Mouse (Mus musculus) midbrain, embryonic 11.5 days (tissue): ENCODE measurements around the gene Btbd8. TPM values are rescaled to one million over a fixed set of nuclear protein-coding genes. Genes with fewer than 3 reads are reported as not detected.
A peak's percentile ranks its signal among the peaks of the same experiment; 100 is the strongest.

Experiments used
- ATAC-seq: fragments of 200-750 bp; cut with Nextera tagmentation; 2 replicates; pipeline ENCODE4 v1.8.0; 2017; ENCODE audit warnings: moderate TSS enrichment, moderate library complexity; ENCODE audit not compliant: low FRiP score
- DNase-seq: peaks from one replicate; pipeline ENCODE4 v3.0.0; 2015; ENCODE audit warnings: low spot score; ENCODE audit errors: missing footprints
- H3K27ac ChIP-seq: fragments of 300-500 bp; sonication (generic); 2 replicates; pipeline ENCODE4 v1.5.1; 2014; ENCODE audit warnings: low read depth, low read length
- H3K27me3 ChIP-seq: fragments of 300-500 bp; sonication (generic); 2 replicates; pipeline ENCODE4 v1.6.1; 2014; ENCODE audit warnings: mild to moderate bottlenecking, low read length, moderate library complexity, mixed read lengths; ENCODE audit not compliant: control insufficient read depth, insufficient read depth
- H3K36me3 ChIP-seq: fragments of 300-500 bp; sonication (generic); 2 replicates; pipeline ENCODE4 v1.6.1; 2014; ENCODE audit warnings: mild to moderate bottlenecking, low read length, moderate library complexity, mixed read lengths; ENCODE audit not compliant: control insufficient read depth, insufficient read depth
- H3K4me1 ChIP-seq: fragments of 300-500 bp; sonication (generic); 2 replicates; pipeline ENCODE4 v1.6.1; 2014; ENCODE audit warnings: low read length; ENCODE audit not compliant: control insufficient read depth, insufficient read depth
- H3K4me2 ChIP-seq: fragments of 300-500 bp; sonication (generic); 2 replicates; pipeline ENCODE4 v1.6.1; 2014; ENCODE audit warnings: mild to moderate bottlenecking, moderate library complexity
- H3K4me3 ChIP-seq: fragments of 300-500 bp; sonication (generic); 2 replicates; pipeline ENCODE4 v1.5.1; 2014; ENCODE audit warnings: low read depth, low read length
- H3K9ac ChIP-seq: fragments of 300-500 bp; sonication (generic); 2 replicates; pipeline ENCODE4 v1.6.1; 2014; ENCODE audit warnings: low read length
- H3K9me3 ChIP-seq: fragments of 300-500 bp; sonication (generic); 2 replicates; pipeline ENCODE4 v1.6.1; 2016; ENCODE audit warnings: low read length; ENCODE audit not compliant: control insufficient read depth
- WGBS: fragments of 180-500 bp; shearing (Covaris S2); extraction: QIAGEN DNeasy Blood & Tissue Kit; methylation state at CpG from one replicate; pipeline ENCODE4 v1.1.7; 2014; 5-methylcytosine and 5-hydroxymethylcytosine counted together
- polyA plus RNA-seq: library from polyadenylated mRNA; unstranded; fragments of >200 nt; fragmentation: Nextera tagmentation; extraction: Ambion mirVana; gene quantifications from 2 replicates; pipeline ENCODE4 v1.2.1, GENCODE M21; 2014

The Btbd8 gene
- polyA plus RNA-seq, 1 experiment from 2014 or later, result 10.0 TPM

- Histone ChIP-seq H3K36me3 (no peaks in the 10 kb centered on the region), H3K4me2 (no peak overlapping the region), H3K4me3 (no peak overlapping the region), H3K27ac (no peak overlapping the region), H3K4me1 (no peaks in the 10 kb centered on the region), H3K9me3 (no peaks in the 10 kb centered on the region), H3K9ac (no peak overlapping the region), H3K27me3 (no peaks in the 10 kb centered on the region)
- 85% methylated on average over 3 of the region's 3 CpGs for WGBS
- DNase-seq (peak; percentile 39), ATAC-seq (no peak)
Measured at GRCm38 (mm10) chr5:107548444-107548843, 110.6 kb downstream of the Btbd8 start.

GRCm38 (mm10) chr5:107554336-107554735, 116.5 kb downstream of the Btbd8 start:
- H3K36me3 ChIP-seq, result no peaks in the 10 kb centered on the region
- no peak overlapping the region for H3K27ac ChIP-seq
- H3K9ac ChIP-seq, result no peak overlapping the region
- no peak for DNase-seq
- H3K4me1 ChIP-seq, result no peaks in the 10 kb centered on the region
- no peaks in the 10 kb centered on the region for H3K27me3 ChIP-seq
- no peak overlapping the region for H3K4me2 ChIP-seq
- H3K4me3 ChIP-seq, result no peak overlapping the region
- no peak for ATAC-seq
- WGBS, result 85% methylated on average over 5 of the region's 5 CpGs
- H3K9me3 ChIP-seq, result no peaks in the 10 kb centered on the region

- Histone ChIP-seq H3K9ac (no peak overlapping the region), H3K9me3 (no peaks in the 10 kb centered on the region), H3K4me1 (no peaks in the 10 kb centered on the region), H3K4me3 (no peak overlapping the region), H3K27me3 (no peaks in the 10 kb centered on the region), H3K4me2 (no peak overlapping the region), H3K27ac (no peak overlapping the region), H3K36me3 (no peaks in the 10 kb centered on the region)
- DNase-seq (no peak), ATAC-seq (no peak)
- WGBS, result 93% methylated on average over 3 of the region's 3 CpGs
Measured at GRCm38 (mm10) chr5:107556969-107557368, 119.2 kb downstream of the Btbd8 start.

Other genes with a start within 250 kb of the Btbd8 start
- gene Tgfbr3, start 148.4 kb upstream of the Btbd8 start, polyA plus RNA-seq, result 7.8 and 9.0 TPM in 2 replicates
- gene Brdt, start 106.8 kb upstream of the Btbd8 start, polyA plus RNA-seq, result 2.3 and 2.4 TPM in 2 replicates
- gene Ephx4, start 35.3 kb upstream of the Btbd8 start, polyA plus RNA-seq, result 0.72 and 0.75 TPM in 2 replicates
- not detected in 2 replicates for gene Lpcat2b, start 6.4 kb upstream of the Btbd8 start, polyA plus RNA-seq
- gene Gm42669, start 69.6 kb downstream of the Btbd8 start, polyA plus RNA-seq, result 0.18 and 0.31 TPM in 2 replicates
- gene 1700028K03Rik, start 96.7 kb downstream of the Btbd8 start, polyA plus RNA-seq, result 0.19 and 0.22 TPM in 2 replicates
- 22.9 and 23.1 TPM in 2 replicates for gene Rpap2, start 159.4 kb downstream of the Btbd8 start, polyA plus RNA-seq
- 31.5 and 39.5 TPM in 2 replicates for gene Glmn, start 159.9 kb downstream of the Btbd8 start, polyA plus RNA-seq